Mouse (Mus musculus) T-cell, adult 2 months (primary cell): ENCODE results near the gene Pcyt2.

ENCODE experiments used
- DNase-seq: peaks from one replicate; pipeline ENCODE4 v3.0.0; 2022; ENCODE audit warnings: low spot score

Pcyt2 gene

DNA sequence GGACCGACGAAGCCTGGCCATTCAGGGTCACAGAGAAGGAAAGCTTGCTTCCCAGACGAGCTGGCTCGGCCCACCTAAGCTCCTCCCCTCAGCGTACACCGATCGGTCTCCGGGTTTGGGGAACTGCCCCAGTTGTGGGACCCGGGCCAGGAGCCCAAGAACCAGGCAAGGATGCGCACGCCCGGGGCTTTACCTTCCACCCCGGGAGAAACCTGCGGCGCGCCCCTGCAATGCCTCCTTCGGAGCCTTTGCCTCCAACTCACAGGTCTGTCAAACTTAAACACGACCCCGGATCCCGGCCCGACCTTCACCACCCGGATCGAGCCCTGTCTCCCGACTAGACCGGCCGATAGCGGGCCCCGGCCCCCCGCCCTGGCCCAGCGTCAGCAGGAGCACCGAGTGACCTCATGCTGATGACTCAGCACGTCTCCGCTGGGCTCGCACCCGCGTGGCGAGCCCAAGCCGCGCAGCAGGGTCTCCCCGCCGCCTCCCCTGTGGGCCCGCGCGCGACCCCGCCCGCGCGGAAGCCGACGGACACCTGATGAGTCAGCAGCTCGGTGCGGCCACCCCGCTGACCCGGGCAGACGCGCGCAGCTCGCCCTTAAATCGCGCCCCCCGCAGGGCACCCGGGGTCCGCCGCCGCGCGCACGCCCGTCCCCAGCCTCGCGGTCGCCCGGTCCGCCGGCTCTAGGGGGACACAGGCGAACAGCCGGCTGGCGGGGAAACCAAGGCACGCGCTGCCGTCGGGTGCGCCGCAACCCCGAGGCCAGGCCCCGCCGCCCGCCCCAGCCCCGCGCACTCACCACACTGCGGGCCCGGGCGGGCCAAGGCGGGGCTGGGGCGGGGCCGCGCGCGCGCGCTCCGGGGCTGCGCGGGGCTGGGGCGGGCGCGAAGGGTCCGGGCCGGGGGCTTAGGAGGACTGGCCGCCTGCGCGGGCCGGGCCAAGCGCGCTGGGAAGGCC, 15.1 kb upstream of the Pcyt2 start:
- peak; percentile 28 for DNase-seq

DNA sequence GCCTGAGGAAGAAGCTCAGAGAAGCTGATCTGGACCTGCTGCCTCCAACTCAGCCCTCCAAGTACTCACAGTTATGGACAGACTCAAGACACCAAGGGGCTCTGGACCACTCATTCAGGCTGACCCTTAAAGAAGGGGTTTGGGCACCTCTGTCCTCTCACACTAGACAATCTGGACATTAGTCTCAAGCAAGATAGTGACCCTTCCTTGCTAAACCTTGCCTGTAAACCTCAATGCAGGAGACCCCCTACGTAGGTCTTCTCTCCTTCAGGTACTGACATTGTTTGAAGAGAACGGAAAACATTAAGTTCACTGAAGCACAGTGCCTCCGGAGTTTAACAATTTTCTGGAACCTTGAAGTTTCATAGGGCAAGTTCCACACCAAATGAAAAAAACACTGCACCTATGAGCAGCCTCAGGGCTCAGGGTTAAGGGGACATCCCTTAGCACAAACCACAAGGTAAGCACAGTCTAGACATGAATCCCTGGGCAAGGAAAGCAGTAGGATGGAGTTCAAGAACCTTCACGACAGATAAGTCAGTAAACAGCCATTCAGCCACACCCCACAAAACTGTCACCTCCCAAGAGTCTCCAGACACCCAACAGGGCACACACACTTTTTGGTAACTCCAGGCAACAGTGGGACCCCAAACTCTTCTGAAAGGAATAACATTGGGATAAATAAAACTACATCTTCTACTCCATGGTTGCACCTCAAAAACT, 14.2 kb upstream of the Pcyt2 start:
- DNase-seq = no peak

- DNase-seq = peak; percentile 35
These were observed 13.4 kb upstream of the Pcyt2 start for GRCm38 (mm10) chr11:120630881-120631725.

DNA sequence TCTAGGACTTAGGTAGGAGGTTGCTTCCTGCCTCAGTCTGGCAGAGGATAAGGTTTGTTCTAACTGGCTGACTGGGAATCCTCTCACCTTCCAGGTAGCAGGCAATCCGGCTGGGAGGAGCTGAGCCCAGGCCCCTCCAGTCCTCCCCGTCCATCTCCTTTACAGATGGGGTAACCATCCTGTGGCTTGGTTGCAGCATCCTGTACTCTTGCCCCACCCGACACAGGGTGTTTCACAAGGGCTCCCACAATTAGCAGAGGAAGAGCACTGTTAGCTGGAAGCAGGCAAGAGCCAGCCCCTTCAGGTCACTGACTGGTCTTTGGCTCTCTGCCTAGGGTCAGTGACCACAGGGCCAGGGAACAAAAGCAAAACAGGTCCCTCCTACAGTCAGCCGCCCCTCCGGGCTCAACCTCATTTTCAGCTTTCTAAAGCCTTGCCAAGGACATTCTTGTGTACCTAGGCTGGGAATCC, 12.7 kb upstream of the Pcyt2 start:
- no peak for DNase-seq

- DNase-seq = no peak
These were observed 12.2 kb upstream of the Pcyt2 start for GRCm38 (mm10) chr11:120629911-120630310.

- peak; percentile 65 for DNase-seq
These were observed 11.6 kb upstream of the Pcyt2 start for GRCm38 (mm10) chr11:120629341-120629730.

GRCm38 (mm10) chr11:120628601-120629340, 11.0 kb upstream of the Pcyt2 start:
- no peak for DNase-seq

GRCm38 (mm10) chr11:120627468-120628300, 9.9 kb upstream of the Pcyt2 start:
- peak; percentile 78 for DNase-seq

DNA sequence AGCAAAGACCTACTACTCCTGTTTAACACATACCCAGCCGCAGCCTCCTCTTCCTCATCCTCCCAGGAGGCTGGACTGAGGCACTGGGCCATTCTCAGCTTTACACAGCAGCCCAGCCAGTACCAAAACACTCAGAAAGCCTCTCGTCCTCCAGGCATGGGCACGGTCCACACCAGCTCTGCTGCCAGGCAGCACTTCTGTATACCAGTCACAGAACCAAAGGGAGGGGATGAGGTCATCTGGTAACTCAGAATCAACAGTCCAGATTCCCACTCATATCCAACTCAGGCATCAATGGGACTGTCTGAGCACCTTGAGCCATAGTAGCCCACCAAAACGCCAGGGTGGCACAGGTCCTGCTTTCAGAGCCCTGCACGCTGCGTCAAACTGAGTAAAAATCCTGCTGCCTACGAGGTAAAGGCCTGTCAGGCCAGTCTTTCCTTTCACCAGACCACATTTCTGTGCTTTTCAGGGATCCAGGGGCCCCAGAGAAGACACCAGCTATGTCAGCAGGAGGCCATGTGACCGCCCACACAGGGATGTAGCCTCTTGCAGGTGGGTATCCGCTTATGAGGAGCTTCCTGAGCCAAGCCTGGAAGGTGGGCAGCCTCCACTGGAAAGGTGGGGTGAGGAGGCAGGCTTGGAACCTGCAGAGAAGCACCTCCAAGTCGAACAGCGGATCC, 9.2 kb upstream of the Pcyt2 start:
- no peak for DNase-seq

DNA sequence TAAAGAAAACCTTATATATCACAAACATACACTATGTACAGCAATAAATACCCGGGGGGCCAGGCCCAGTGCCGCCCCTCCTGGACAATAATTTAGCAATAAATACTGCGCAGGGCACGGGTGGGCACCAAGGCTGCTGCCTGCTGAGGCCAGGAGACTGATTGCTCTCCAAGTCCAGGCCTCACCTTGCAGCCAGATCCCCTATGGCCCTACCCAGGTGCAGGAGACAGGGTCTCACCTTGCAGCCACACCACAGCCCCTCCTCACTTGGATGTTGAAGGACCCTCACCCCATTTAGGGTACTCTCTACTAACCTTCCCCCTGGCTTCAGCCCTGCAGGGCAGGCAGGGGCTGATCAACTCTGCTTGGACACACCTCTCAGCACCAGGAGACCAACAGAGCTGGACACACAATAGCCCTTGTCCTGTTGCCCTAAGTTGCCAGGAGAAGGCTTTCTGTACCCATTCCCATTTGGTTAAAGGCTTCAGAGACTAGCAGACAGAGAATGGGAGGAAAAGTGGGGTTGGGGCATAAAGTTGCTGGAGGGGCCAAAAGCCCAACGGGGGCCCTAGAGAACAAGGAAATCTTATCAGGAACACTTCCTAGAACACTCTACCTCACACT, 7.5 kb upstream of the Pcyt2 start, which contains the start of gene Sirt7:
Gene Sirt7, minus strand, starts transcription at position 89 of the 624 bp plus-strand sequence.
- DNase-seq = no peak

DNA sequence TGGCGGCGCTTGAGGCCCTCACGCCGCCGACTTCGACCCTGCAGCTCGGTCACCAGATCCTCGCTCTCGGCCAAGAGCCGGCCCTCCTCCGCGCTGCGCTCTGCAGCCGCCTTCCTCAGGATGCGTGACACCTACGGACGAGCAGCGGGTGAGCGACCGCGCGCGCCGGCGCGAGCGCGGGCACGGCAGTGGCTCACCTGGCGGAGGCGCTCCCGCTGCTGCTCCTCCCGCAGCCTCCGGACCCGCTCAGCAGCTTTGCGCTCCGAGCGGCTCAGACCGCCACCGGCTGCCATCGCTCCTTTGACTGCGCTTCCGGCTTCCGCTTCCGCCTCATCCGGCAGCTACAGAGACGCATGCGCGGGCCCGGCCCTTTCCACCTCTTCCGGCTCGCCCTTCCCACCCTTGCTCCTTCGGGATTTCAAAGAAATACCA, 7.0 kb upstream of the Pcyt2 start:
- DNase-seq = peak; percentile 86

- DNase-seq = peak; percentile 74
These were observed 6.4 kb upstream of the Pcyt2 start for GRCm38 (mm10) chr11:120623961-120624679.

- DNase-seq = no peak
These were observed 5.1 kb upstream of the Pcyt2 start for GRCm38 (mm10) chr11:120622805-120623204.

DNA sequence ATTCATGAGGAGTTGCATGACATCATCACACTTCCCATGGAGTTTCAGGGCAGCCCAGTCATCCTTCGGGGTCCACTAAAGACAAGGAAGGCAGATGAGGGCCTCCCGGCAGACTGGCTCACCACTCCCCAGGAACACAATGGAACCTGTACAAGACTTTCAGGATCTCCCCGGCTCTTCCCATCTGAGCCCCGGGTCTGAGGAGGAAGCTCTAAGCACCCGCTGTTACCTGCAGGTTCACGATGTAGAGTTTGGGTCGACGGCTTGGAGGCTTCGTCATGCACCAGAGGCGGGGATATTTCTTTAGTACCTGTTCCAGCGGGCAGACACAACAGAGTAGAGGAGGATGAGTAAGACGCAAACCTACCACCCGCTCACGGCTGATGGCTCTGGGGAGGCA, 2.5 kb upstream of the Pcyt2 start:
- DNase-seq = no peak

- DNase-seq = no peak
These were observed 1.1 kb upstream of the Pcyt2 start for GRCm38 (mm10) chr11:120618619-120619535.

- no peak for DNase-seq
These were observed 980 bp downstream of the Pcyt2 start for GRCm38 (mm10) chr11:120616617-120617294.
